Mouse (Mus musculus) kidney, postnatal 10 days (tissue): Measurements from ENCODE around the gene Armc9.
A peak's percentile ranks its signal among the peaks of the same experiment; 100 is the strongest.

Experiments
- DNase-seq: peaks from one replicate; pipeline ENCODE4 v3.0.0; 2021; ENCODE audit warnings: mixed read lengths

Armc9 gene

GRCm38 (mm10) chr1:86176066-86176465, 21.5 kb downstream of the Armc9 start:
- peak; percentile 40 for DNase-seq

- peak; percentile 88 for DNase-seq
Observed at GRCm38 (mm10) chr1:86178462-86179253, 24.1 kb downstream of the Armc9 start.

GRCm38 (mm10) chr1:86182004-86182709, 27.6 kb downstream of the Armc9 start:
- no peak for DNase-seq

GRCm38 (mm10) chr1:86183577-86184263, 29.1 kb downstream of the Armc9 start:
- DNase-seq = no peak

- DNase-seq = no peak
Observed at GRCm38 (mm10) chr1:86186762-86187161, 32.2 kb downstream of the Armc9 start.

- DNase-seq = no peak
Observed at GRCm38 (mm10) chr1:86187856-86188255, 33.3 kb downstream of the Armc9 start.

- no peak for DNase-seq
Observed at GRCm38 (mm10) chr1:86188271-86188670, 33.7 kb downstream of the Armc9 start.

GRCm38 (mm10) chr1:86189034-86189702, 34.6 kb downstream of the Armc9 start:
- DNase-seq = no peak

GRCm38 (mm10) chr1:86190843-86191242, 36.3 kb downstream of the Armc9 start:
- no peak for DNase-seq

- DNase-seq = no peak
Observed at GRCm38 (mm10) chr1:86194044-86194443, 39.5 kb downstream of the Armc9 start.

- no peak for DNase-seq
Observed at GRCm38 (mm10) chr1:86198276-86198675, 43.7 kb downstream of the Armc9 start.

- DNase-seq = no peak
Observed at GRCm38 (mm10) chr1:86199026-86199425, 44.4 kb downstream of the Armc9 start.

GRCm38 (mm10) chr1:86201312-86201711, 46.7 kb downstream of the Armc9 start:
- DNase-seq = no peak

GRCm38 (mm10) chr1:86202617-86203219, 48.1 kb downstream of the Armc9 start:
- no peak for DNase-seq

- no peak for DNase-seq
Observed at GRCm38 (mm10) chr1:86210676-86211075, 56.1 kb downstream of the Armc9 start.

GRCm38 (mm10) chr1:86211498-86211897, 56.9 kb downstream of the Armc9 start:
- DNase-seq = no peak

- no peak for DNase-seq
Observed at GRCm38 (mm10) chr1:86212731-86213130, 58.2 kb downstream of the Armc9 start.

GRCm38 (mm10) chr1:86214158-86214557, 59.6 kb downstream of the Armc9 start:
- peak; percentile 88 for DNase-seq

GRCm38 (mm10) chr1:86215297-86215696, 60.7 kb downstream of the Armc9 start:
- DNase-seq = no peak

- DNase-seq = no peak
Observed at GRCm38 (mm10) chr1:86216412-86216811, 61.8 kb downstream of the Armc9 start.

GRCm38 (mm10) chr1:86217976-86218375, 63.4 kb downstream of the Armc9 start:
- no peak for DNase-seq

GRCm38 (mm10) chr1:86225195-86225594, 70.6 kb downstream of the Armc9 start:
- DNase-seq = no peak

- DNase-seq = no peak
Observed at GRCm38 (mm10) chr1:86228653-86229052, 74.1 kb downstream of the Armc9 start.
